Mouse (Mus musculus) forebrain, embryonic 16.5 days (tissue): Measurements from ENCODE around the gene Srl. TPM values are rescaled to one million over a fixed set of nuclear protein-coding genes. Genes with fewer than 3 reads are reported as not detected.
"Not testable (repeated sequence)": the region's sequence is repeated elsewhere in the genome, so short reads cannot be mapped to it uniquely, and the experiment has no call there.

Experiments used
- ATAC-seq: fragments of 200-750 bp; cut with Nextera tagmentation; 2 replicates; pipeline ENCODE4 v1.8.0; 2017; ENCODE audit warnings: mild to moderate bottlenecking, moderate library complexity
- H3K27ac ChIP-seq: fragments of 300-500 bp; sonication (generic); 2 replicates; pipeline ENCODE4 v1.5.1; 2014; ENCODE audit warnings: low read length, control low read depth
- H3K27me3 ChIP-seq: fragments of 300-500 bp; sonication (generic); replicated peaks from 2 replicates; pipeline ENCODE4 v1.6.1; 2014; ENCODE audit warnings: low read length; ENCODE audit not compliant: control insufficient read depth, insufficient read depth
- H3K36me3 ChIP-seq: fragments of 300-500 bp; sonication (generic); 2 replicates; pipeline ENCODE4 v1.6.1; 2014; ENCODE audit not compliant: control insufficient read depth, insufficient read depth
- H3K4me1 ChIP-seq: fragments of 300-500 bp; sonication (generic); replicated peaks from 2 replicates; pipeline ENCODE4 v1.6.1; 2014; ENCODE audit warnings: low read length; ENCODE audit not compliant: control insufficient read depth, insufficient read depth
- H3K4me2 ChIP-seq: fragments of 300-500 bp; sonication (generic); 2 replicates; pipeline ENCODE4 v1.6.1; 2014; ENCODE audit warnings: mild to moderate bottlenecking, low read length, control low read depth
- H3K4me3 ChIP-seq: fragments of 300-500 bp; sonication (generic); replicated peaks from 2 replicates; pipeline ENCODE4 v1.5.1; 2014; ENCODE audit warnings: mild to moderate bottlenecking, low read length, control low read depth
- H3K9ac ChIP-seq: fragments of 300-500 bp; sonication (generic); replicated peaks from 2 replicates; pipeline ENCODE4 v1.6.1; 2014; ENCODE audit warnings: low read depth, low read length, control low read depth
- H3K9me3 ChIP-seq: fragments of 300-500 bp; sonication (generic); 2 replicates; pipeline ENCODE4 v1.6.1; 2016; ENCODE audit warnings: low read length; ENCODE audit not compliant: control insufficient read depth
- WGBS: fragments of 180-500 bp; shearing (Covaris S2); extraction: QIAGEN DNeasy Blood & Tissue Kit; methylation state at CpG from one replicate; pipeline ENCODE4 v1.1.7; 2014; 5-methylcytosine and 5-hydroxymethylcytosine counted together
- polyA plus RNA-seq: library from polyadenylated mRNA; unstranded; fragments of >200 nt; fragmentation: Nextera tagmentation; extraction: Ambion mirVana; gene quantifications from 2 replicates; pipeline ENCODE4 v1.2.1, GENCODE M21; 2015

Gene Srl
- polyA plus RNA-seq, 1 experiment from 2014 or later: 45.2 TPM

DNA sequence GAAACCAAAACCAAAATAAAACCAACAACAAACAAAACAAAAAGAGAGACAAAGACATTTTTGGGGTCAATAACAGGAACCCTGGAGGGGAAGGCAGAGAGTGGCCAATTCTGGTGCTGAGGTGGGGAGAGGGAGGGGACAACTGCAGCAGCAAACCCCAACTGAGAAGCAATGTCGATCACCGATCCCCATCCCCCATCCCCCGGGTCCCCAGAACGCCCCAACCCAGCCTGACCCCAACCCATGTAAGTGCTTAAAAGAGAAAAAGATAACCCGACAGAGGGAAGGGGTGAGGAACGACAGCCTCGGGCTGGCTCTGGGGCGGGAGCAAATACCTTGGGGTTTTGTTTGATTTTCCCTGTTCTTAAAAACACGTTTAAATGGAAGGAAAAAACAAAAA is 3.2 kb upstream of the Srl start:
- ATAC-seq: no peak
- Histone ChIP-seq H3K9me3 (no peaks in the 10 kb centered on the region), H3K27me3 (no peaks in the 10 kb centered on the region), H3K27ac (no peak overlapping the region), H3K36me3 (peaks cover 17% of the 10 kb centered on the region), H3K4me2 (no peak overlapping the region), H3K9ac (no peak overlapping the region), H3K4me1 (peaks cover 17% of the 10 kb centered on the region), H3K4me3 (no peak overlapping the region)
- 85% methylated on average over 9 of the region's 9 CpGs for WGBS

DNA sequence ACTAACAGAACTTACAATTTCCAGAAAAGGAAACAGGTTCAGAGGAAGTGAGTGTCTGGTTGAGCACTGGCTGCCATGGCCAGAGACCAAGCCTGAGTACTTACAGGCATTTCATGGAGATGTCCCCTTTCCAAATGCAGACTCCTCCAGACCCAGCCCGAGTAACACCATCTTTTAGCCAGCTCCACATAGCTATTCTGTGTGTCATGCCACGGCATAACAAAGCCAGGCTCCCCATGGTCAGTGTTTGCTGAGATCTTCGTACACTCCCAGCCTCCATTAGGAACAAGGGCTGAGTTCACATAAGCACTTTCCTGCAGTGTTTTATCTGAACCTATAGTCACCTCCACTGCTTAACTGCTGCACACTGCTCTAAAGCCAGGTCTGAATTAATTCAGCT is 1.6 kb upstream of the Srl start:
- no peak for ATAC-seq
- Histone ChIP-seq H3K4me3 (no peak overlapping the region), H3K27me3 (no peaks in the 10 kb centered on the region), H3K4me2 (no peak overlapping the region), H3K27ac (peak overlapping the region; percentile 12; the same call in 1 of the 2 replicates), H3K36me3 (peaks cover 11% of the 10 kb centered on the region; the same call in 1 of the 2 replicates), H3K4me1 (peaks cover 22% of the 10 kb centered on the region), H3K9ac (no peak overlapping the region), H3K9me3 (no peaks in the 10 kb centered on the region)
- 81% methylated on average over 3 of the region's 3 CpGs for WGBS

DNA sequence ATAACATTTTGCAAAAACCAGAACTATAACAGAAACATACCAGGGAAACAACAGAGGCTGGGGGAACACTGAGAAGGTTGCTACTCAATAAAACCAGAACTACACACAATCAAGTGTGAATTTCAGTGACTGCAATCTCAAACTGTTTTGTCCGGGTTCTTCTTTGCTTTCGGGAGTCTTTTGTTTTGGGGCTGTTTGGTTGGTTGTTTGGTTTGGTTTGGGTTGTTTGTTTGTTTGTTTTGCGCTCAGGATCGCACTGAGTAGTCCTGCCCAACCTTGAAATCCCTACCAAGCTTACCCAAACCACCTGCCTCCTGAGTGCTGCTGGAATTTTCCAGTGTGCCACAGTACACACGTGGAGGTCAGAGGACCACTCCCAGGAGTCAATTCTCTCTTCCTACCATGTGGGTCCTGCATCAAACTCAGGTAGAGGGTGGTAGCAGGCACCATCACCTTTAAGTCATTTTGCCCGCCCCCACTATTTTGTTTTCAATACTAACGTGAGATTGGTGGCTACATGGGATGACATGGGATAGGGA is 689 bp upstream of the Srl start:
- Histone ChIP-seq H3K27ac (peak overlapping the region; percentile 65), H3K9me3 (no peaks in the 10 kb centered on the region), H3K4me3 (peak overlapping the region; percentile 64), H3K27me3 (no peaks in the 10 kb centered on the region), H3K36me3 (peaks cover 11% of the 10 kb centered on the region; the same call in 1 of the 2 replicates), H3K4me2 (peak overlapping the region; percentile 56), H3K4me1 (peaks cover 29% of the 10 kb centered on the region), H3K9ac (peak overlapping the region; percentile 49)
- ATAC-seq: 0 out of 2 replicates have a peak, but pooled peaks have one; percentile 3
- 43% methylated on average over 7 of the region's 7 CpGs for WGBS

DNA sequence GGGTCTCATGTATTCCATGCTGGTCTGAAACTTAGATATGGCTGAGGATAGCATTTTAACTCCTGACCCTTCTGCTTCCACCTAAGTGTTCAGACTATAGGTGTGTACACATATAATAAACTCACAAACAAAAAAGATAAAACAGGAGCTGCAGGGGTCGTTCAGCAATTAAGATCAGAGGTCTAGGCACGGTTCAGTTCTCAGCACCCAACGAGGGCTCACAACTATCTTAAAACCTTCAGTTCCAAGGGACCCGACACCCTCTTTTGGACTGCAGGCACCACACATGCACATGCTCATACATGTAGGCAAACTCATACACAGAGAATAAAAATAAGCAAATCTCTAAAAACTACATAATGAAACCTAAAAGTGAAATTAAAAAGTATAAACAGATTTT is 583 bp downstream of the Srl start:
- Histone ChIP-seq H3K4me2 (peak overlapping the region; percentile 56), H3K4me3 (peak overlapping the region; percentile 64), H3K9me3 (no peaks in the 10 kb centered on the region), H3K9ac (no peak overlapping the region), H3K27me3 (no peaks in the 10 kb centered on the region), H3K36me3 (peaks cover 6% of the 10 kb centered on the region; the same call in 1 of the 2 replicates), H3K27ac (peak overlapping the region; percentile 65; the same call in 1 of the 2 replicates), H3K4me1 (peaks cover 29% of the 10 kb centered on the region)
- WGBS: 59% methylated on average over 4 of the region's 4 CpGs
- no peak for ATAC-seq

DNA sequence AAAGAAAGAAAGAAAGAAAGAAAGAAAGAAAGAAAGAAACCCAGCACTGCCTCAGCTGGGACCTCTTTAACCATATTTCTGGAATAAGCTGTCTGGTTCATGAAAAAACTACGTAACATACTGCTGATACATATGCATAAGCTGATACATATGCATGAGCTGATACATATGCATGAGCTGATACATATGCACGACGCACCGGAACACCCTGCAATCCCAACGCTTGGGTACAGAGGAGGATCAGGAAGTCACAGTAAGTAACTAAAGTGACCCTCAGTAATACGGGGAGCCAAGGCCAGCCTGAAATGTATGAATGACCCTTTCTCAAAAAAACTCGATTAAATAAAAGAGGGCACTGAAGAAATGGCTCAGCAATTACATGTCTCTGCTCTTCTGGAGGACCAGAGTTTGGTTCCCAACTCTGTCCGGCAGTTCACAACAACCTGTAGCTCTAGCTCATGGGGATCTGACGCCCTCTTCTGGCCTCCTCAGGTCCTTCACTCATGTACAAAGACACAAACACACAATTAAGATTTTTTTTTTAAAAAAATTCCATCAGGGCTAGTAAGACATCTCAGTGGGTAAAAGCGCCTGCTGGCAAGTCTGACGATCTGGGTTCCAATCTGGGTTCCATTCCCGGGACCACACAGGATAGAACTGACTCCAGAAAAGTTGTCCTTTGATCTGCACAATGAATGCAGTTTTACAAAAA is 1.4 kb downstream of the Srl start:
- no peak overlapping the region; the same call in 1 of the 2 replicates for H3K27ac ChIP-seq
- peaks cover 29% of the 10 kb centered on the region for H3K4me1 ChIP-seq
- 50% methylated on average over 12 of the region's 12 CpGs for WGBS
- peak; percentile 61 for ATAC-seq
- no peaks in the 10 kb centered on the region for H3K9me3 ChIP-seq
- peak overlapping the region; percentile 11; the same call in 1 of the 2 replicates for H3K4me3 ChIP-seq
- H3K4me2 ChIP-seq: peak overlapping the region; percentile 26; the same call in 1 of the 2 replicates
- no peaks in the 10 kb centered on the region for H3K36me3 ChIP-seq
- no peak overlapping the region for H3K9ac ChIP-seq
- no peaks in the 10 kb centered on the region for H3K27me3 ChIP-seq

DNA sequence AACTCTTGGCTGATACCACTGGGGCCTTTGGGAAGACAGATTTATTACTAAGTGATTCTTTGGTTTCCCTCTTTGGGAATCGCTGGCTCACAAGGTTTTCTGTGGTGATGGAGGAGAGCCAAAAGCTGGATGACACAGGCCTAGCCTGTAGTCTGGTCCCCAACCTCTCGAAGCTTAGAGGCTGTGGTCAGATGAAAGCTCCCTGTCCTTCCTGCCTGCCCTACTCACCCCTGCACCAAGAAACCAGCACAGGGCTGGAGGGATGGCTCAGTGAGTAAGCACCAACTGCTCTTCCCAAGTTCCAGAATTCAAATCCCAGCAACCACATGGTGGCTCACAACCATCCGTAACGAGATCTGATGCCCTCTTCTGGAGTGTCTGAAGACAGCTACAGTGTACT is 2.1 kb downstream of the Srl start:
- WGBS: 69% methylated on average over 4 of the region's 4 CpGs
- Histone ChIP-seq H3K27ac (peak overlapping the region; percentile 73), H3K4me2 (no peak overlapping the region), H3K4me1 (peaks cover 29% of the 10 kb centered on the region), H3K27me3 (no peaks in the 10 kb centered on the region), H3K36me3 (no peaks in the 10 kb centered on the region), H3K4me3 (no peak overlapping the region), H3K9ac (no peak overlapping the region), H3K9me3 (no peaks in the 10 kb centered on the region)
- ATAC-seq: no peak

DNA sequence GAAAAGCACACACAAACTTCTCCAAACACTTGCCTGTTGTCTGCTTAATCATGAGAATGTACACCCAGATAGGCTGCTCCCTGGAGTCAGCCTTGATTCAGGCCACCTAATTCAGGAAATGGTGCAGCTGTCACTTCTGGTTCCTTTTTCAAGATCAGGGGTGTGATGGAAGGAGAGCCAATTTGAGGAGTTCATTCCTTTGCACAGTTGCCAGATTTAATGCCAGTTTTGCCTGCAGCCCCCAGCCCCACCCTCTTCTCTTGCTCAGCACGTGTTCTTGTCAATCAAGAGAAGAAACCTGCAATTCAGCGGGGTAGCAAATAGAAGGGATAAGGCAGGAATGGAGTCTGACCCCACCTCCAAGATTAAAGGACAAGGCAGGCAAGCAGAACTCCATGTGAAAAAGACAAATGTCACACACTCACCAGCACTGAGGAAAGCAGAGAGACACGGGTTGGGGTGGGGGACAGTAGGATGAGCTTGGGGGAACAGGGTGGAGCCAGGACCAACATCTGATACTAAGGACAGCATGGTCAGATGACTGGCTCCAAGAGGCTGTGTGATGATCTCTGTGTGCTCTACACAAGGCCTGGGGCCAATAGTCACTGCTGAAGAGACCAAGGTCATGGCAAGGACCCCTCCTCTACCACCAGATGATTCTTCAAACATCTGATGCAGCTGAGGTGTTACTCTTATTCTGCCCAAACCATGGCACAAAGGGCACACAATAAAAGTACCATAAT is 3.8 kb downstream of the Srl start:
- H3K27me3 ChIP-seq: no peaks in the 10 kb centered on the region
- H3K4me1 ChIP-seq: peaks cover 26% of the 10 kb centered on the region
- no peak overlapping the region for H3K27ac ChIP-seq
- no peak overlapping the region for H3K9ac ChIP-seq
- no peaks in the 10 kb centered on the region for H3K9me3 ChIP-seq
- no peaks in the 10 kb centered on the region for H3K36me3 ChIP-seq
- ATAC-seq: no peak
- no peak overlapping the region for H3K4me2 ChIP-seq
- H3K4me3 ChIP-seq: no peak overlapping the region
- 49% methylated on average over 3 of the region's 3 CpGs for WGBS

DNA sequence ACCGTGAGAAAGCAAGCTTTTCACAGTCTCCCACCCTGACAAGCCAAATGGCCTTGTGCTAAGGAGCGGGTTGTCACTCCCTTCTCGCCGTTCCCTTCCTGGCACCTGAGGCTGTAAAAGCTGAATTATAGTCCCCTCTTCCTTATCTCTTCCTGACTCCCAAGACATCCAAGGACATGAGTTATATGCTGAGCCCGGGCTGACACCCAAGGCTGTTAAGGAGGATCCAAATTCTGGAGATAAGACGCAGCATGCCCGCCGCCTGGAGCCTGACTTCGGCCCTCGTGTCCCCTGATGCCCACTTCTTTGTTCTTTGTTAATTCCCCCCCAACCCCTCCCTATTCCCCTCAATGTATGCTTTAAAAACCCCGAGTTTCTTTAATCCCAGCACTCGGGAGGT is 14.2 kb downstream of the Srl start:
- H3K4me1 ChIP-seq, H3K27me3 ChIP-seq, H3K4me3 ChIP-seq, H3K9ac ChIP-seq, H3K4me2 ChIP-seq, H3K9me3 ChIP-seq, H3K27ac ChIP-seq, ATAC-seq, H3K36me3 ChIP-seq: not testable (repeated sequence)
- WGBS: 93% methylated on average over 12 of the region's 12 CpGs

DNA sequence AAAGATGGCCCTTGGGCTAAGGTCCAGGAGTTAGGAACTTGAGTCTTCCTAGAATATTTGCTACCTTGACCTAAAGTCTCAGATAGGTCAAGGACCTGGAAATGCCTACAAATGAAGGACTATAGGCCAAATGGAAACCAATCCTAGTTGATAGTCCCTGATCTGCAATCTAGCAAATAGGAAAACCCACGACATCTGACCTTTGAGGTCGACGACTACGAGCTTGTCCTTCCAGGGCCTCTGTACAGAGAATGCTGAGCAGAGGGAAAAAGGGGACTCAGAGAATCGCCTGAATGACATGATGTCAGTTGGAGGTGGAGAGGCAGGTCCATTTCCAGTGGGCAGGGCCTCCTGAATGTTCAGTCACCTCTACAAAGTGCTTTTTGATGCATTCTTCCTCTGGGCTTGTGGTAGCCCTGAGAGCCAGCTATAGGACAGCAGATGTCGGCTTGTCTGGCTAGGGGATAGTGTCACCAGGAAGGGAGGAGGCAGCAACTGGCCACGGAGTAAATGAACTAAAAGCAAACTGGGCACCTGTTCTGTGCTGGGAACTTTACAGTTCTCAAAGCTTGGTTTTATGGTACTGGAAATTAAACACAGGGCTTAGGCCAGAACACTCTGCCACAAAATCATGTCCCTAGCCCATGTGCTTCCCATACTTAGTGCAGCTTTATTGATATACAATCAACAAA is 18.2 kb downstream of the Srl start:
- Histone ChIP-seq H3K27ac (no peak overlapping the region), H3K27me3 (no peaks in the 10 kb centered on the region), H3K36me3 (no peaks in the 10 kb centered on the region), H3K9ac (no peak overlapping the region), H3K9me3 (no peaks in the 10 kb centered on the region), H3K4me1 (peaks cover 3% of the 10 kb centered on the region; the same call in 1 of the 2 replicates), H3K4me3 (no peak overlapping the region), H3K4me2 (no peak overlapping the region)
- ATAC-seq: no peak
- WGBS: 84% methylated on average over 7 of the region's 7 CpGs
